Mouse (Mus musculus) embryo, embryonic 11 days (tissue): Measurements from ENCODE around the gene Zfp91.
"Not testable (repeated sequence)": the region's sequence is repeated elsewhere in the genome, so short reads cannot be mapped to it uniquely, and the experiment has no call there.

Source experiments
- DNase-seq: peaks from one replicate; pipeline ENCODE4 v3.0.0-alpha.2; 2015

Zfp91 gene

GRCm38 (mm10) chr19:12792374-12792773, 3.6 kb downstream of the Zfp91 start:
- DNase-seq = no peak

GRCm38 (mm10) chr19:12787721-12788120, 8.2 kb downstream of the Zfp91 start:
- DNase-seq = no peak

DNA sequence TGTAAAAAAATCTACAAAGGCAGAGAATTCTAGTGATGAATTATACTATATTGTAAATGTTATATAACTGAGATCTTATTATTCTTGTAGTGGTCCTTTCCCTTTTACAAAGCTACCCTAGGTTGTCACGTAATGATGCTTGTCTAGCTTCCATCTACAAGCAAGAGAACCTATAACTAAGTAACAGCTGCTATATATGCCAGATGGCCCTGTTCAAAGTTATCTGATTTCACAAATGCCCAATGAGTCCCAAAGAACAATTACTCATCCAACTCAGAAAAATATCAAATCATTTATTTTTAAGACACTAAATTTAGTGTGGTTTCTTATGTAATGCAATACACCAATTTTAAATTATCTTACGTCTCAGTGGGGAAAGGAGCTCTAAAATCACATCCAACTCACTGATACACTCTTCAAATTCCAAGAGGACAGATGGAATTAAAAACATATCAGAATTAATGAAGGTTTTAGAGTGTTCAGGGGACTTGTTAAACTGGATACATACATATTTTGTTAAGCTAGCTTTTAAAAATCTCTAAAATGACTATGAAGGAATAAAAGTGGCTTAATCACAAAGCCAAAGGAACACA, 9.0 kb downstream of the Zfp91 start:
- no peak for DNase-seq

- DNase-seq = no peak
These were observed 15.5 kb downstream of the Zfp91 start for GRCm38 (mm10) chr19:12780437-12780836.

DNA sequence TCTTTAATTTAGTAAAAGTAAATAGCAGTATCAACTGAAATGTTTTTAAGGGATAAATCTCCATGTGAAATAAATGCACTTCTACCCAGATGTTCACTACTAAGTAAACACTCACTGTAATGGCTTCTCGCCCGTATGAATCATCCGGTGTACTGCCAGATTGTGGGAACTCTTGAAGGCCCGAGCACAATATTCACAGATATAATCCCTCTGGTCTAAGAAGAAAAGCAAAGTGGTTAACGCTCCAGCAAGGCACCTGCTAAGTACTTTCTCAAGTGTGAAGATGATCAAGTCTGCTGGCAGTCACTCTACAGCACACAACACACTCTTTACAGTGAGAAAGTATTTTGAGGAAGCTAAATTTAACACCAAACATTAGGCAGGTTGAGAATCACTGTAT, 25.0 kb downstream of the Zfp91 start:
- DNase-seq = no peak

DNA sequence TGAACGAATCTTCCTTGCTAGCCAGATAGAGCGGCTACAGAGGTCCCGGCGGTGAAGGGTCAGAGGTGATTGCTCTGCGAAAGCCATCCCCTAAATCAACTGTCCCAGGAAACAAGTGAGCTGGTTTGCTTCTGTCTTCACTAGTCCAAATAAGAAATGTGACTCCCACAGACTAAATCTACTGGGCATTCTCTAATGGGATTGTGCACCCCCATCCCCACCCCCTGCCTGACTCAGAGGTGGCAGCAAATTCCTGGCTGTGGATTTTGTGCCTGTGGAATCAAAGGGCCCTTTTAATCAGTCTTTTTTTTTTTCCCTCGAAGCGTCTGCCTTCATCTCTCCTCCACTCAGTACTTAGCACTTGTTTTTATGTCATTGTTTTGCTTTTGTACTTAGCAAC, 30.6 kb downstream of the Zfp91 start, which contains the start of gene Cntf:
Gene Cntf, minus strand, starts transcription at position 325 of the 400 bp plus-strand sequence.
- peak; percentile 8 for DNase-seq

DNA sequence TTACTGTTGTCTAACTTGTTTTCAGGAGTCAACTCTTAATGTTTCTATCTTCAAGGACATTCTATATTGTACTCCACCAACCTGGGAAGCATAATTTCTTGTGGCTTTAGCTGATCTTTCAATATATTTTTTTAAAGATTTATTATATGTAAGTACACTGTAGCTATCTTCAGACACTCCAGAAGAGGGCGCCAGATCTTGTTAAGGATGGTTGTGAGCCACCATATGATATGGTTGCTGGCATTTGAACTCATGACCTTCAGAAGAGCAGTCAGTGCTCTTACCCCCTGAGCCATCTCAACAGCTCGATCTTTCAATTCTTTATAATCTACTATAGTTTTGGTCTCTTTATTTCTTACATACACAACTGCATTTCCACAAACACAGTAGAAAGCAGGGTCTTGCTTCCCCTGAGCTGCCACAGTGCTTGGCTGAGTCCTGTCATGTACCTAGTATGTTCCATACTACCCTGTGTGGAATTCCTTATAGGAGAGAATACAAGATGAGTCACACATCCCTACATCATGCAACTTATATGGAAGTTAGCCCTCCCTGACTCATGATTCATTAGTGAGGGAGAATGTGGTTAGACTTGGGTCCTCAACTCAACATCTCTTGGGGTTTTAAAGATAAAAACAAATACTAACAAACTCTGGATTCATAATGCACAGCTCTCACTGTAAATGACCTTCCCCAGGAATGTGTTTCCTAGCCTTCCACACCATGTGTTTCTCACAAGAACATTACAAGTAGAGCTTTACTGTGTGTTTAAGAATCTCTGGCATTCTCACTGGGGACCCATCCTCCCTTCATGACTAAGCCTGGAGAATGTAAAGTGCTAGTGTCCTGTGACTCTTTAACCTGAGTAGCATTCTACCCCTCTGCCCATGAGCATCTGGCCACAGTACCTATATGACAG, 33.5 kb downstream of the Zfp91 start:
- DNase-seq = no peak

DNA sequence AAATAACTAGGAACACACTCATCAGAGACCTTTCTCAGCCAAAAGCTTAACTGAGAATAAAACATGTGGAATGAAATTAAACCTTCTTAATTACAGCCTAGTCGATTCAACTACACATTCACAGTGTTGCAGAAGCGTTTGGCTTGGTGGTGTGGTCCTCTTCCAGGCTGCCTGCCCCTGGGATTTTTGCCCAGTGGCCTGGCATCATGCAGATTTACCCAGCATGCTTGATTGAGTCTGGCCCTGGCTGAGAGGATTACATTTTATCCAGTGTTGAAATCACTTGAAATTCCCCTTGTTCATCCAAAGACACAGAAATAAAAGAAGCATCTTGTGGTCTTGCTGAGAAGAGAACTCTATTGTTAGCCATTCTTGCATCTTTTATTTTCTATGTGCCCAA, 36.3 kb downstream of the Zfp91 start:
- no peak for DNase-seq

DNA sequence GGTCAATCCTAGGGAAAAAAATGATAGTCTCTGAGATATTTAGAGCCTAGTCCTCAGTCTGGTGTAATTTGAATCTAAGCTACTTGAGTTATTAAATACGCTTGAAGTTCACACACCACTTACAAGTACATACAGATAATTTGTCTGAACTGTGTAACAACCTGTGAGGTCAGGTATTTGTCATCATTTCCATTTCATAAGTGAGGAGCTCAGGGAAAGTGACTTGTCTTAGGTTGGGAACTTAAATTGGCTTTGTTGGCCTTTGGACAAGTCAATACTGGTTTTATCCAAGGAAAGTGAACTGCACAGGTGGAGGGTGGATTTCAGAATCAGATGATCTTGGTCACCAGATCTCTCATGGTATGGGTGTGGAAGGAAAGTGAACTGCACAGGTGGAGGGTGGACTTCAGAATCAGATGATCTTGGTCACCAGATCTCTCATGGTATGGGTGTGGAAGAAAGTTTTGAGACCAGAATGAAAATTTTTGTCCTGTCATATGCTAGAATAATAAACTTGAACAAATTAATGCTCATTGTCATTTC, 36.9 kb downstream of the Zfp91 start:
- DNase-seq = no peak

- no peak for DNase-seq
These were observed 39.6 kb downstream of the Zfp91 start for GRCm38 (mm10) chr19:12756286-12756685.

DNA sequence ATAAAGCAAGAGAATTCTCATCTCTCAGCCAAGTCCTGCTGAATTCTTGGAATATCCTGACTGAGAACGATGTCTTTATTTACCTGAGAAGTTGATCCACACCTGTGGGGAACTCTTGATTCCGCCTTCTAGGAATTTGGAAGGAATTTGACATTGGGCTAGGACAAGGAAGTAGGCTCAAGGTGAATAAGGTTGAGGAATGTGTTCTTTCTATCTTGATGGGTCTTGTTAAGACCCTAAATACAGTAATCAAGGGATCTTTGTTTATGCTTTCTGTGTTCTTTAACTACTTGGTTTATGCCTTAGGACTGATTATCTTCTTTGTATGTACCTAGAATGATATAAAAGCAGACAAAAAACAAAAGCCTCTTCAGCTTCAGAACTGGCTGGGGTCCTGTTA, 64.0 kb downstream of the Zfp91 start:
- DNase-seq = no peak

- no peak for DNase-seq
These were observed 64.9 kb downstream of the Zfp91 start for GRCm38 (mm10) chr19:12731036-12731435.

GRCm38 (mm10) chr19:12725851-12726250, 70.1 kb downstream of the Zfp91 start:
- DNase-seq = no peak

- peak; percentile 8 for DNase-seq
These were observed 73.6 kb downstream of the Zfp91 start for GRCm38 (mm10) chr19:12722308-12722707.

DNA sequence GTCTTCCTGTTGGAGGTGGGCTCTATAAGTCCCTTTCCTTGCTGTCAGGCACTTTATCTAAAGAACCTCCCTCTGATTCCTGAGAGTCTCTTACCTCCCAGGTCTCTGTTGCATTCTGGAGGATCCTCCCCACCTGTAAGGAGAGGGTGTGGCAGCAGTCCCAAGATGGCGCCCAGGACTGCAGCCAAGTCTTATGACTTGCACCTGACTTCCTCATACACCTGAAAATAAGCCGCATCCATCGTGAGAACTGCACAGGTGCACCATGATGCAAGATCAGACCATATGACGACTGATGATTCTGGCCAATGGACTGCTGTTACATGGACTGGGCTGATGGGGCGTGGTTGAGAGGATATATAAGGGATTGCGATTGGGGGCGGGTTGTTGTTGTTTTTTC, 74.3 kb downstream of the Zfp91 start:
- not testable (repeated sequence) for DNase-seq

GRCm38 (mm10) chr19:12720919-12721318, 75.0 kb downstream of the Zfp91 start:
- DNase-seq = not testable (repeated sequence)

GRCm38 (mm10) chr19:12720463-12720862, 75.5 kb downstream of the Zfp91 start:
- no peak for DNase-seq

GRCm38 (mm10) chr19:12719189-12719588, 76.7 kb downstream of the Zfp91 start:
- DNase-seq = no peak
